Mouse (Mus musculus) forebrain, embryonic 16.5 days (tissue): ENCODE results near the gene Gm21985. TPM values are rescaled to one million over a fixed set of nuclear protein-coding genes. Genes with fewer than 3 reads are reported as not detected.

Experiments used
- ATAC-seq: fragments of 200-750 bp; cut with Nextera tagmentation; 2 replicates; pipeline ENCODE4 v1.8.0; 2017; ENCODE audit warnings: mild to moderate bottlenecking, moderate library complexity
- H3K27ac ChIP-seq: fragments of 300-500 bp; sonication (generic); 2 replicates; pipeline ENCODE4 v1.5.1; 2014; ENCODE audit warnings: low read length, control low read depth
- H3K27me3 ChIP-seq: fragments of 300-500 bp; sonication (generic); replicated peaks from 2 replicates; pipeline ENCODE4 v1.6.1; 2014; ENCODE audit warnings: low read length; ENCODE audit not compliant: control insufficient read depth, insufficient read depth
- H3K36me3 ChIP-seq: fragments of 300-500 bp; sonication (generic); 2 replicates; pipeline ENCODE4 v1.6.1; 2014; ENCODE audit not compliant: control insufficient read depth, insufficient read depth
- H3K4me1 ChIP-seq: fragments of 300-500 bp; sonication (generic); replicated peaks from 2 replicates; pipeline ENCODE4 v1.6.1; 2014; ENCODE audit warnings: low read length; ENCODE audit not compliant: control insufficient read depth, insufficient read depth
- H3K4me2 ChIP-seq: fragments of 300-500 bp; sonication (generic); 2 replicates; pipeline ENCODE4 v1.6.1; 2014; ENCODE audit warnings: mild to moderate bottlenecking, low read length, control low read depth
- H3K4me3 ChIP-seq: fragments of 300-500 bp; sonication (generic); replicated peaks from 2 replicates; pipeline ENCODE4 v1.5.1; 2014; ENCODE audit warnings: mild to moderate bottlenecking, low read length, control low read depth
- H3K9ac ChIP-seq: fragments of 300-500 bp; sonication (generic); replicated peaks from 2 replicates; pipeline ENCODE4 v1.6.1; 2014; ENCODE audit warnings: low read depth, low read length, control low read depth
- H3K9me3 ChIP-seq: fragments of 300-500 bp; sonication (generic); 2 replicates; pipeline ENCODE4 v1.6.1; 2016; ENCODE audit warnings: low read length; ENCODE audit not compliant: control insufficient read depth
- WGBS: fragments of 180-500 bp; shearing (Covaris S2); extraction: QIAGEN DNeasy Blood & Tissue Kit; methylation state at CpG from one replicate; pipeline ENCODE4 v1.1.7; 2014; 5-methylcytosine and 5-hydroxymethylcytosine counted together
- polyA plus RNA-seq: library from polyadenylated mRNA; unstranded; fragments of >200 nt; fragmentation: Nextera tagmentation; extraction: Ambion mirVana; gene quantifications from 2 replicates; pipeline ENCODE4 v1.2.1, GENCODE M21; 2015

Gene Gm21985
- polyA plus RNA-seq, 1 experiment from 2014 or later = not detected

DNA sequence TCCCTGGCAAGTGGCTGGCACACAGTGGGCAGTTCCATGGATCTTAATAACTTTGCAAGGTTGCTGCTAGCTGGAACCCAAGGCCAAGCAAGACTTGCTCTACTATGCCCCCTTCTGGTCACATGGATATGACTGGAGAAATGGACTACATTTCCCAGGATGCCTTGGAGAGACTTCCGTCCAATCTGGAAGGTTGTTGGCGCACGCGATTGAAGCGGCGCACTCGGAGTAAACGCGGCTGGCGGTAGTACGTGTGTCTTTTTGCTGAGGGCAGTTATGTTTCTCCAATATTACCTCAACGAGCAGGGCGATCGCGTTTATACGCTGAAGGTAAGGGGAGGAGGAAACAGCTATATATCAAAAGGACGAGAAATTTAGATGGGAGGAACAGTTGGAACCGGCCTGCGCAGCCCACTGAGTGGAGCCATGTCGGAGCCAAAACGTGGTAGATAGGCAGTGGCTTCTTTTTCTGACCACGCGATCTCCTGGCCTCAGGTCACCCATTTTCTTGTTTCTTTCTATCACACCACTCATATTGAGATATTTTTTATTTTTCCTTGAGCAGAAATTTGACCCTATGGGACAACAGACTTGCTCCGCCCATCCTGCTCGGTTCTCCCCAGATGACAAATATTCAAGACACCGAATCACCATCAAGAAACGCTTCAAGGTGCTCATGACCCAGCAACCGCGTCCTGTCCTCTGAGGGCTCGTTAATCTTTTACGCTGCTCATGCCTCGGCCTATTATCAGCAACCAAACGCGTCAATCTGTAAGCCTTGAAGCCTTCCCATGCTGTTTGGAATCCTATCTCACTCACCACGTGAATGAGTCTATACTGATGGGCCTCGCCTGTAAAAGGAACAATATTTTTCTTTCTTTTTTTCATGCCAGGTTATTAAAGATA is 4.1 kb upstream of the Gm21985 start, which contains the start of gene Nop10:
Nop10 (plus strand) TSS at position 179 of the 906 bp plus-strand sequence.
- ATAC-seq = peak; percentile 66
- WGBS = 0% methylated on average over 36 of the region's 36 CpGs
- Histone ChIP-seq H3K4me1 (peaks cover 17% of the 10 kb centered on the region), H3K4me2 (peak within 1 kb of the TSS; percentile 71), H3K27ac (peak within 1 kb of the TSS; percentile 57), H3K4me3 (peak within 1 kb of the TSS; percentile 73), H3K27me3 (no peaks in the 10 kb centered on the region), H3K9me3 (no peaks in the 10 kb centered on the region), H3K36me3 (no peaks in the 10 kb centered on the region), H3K9ac (peak within 1 kb of the TSS; percentile 65)

DNA sequence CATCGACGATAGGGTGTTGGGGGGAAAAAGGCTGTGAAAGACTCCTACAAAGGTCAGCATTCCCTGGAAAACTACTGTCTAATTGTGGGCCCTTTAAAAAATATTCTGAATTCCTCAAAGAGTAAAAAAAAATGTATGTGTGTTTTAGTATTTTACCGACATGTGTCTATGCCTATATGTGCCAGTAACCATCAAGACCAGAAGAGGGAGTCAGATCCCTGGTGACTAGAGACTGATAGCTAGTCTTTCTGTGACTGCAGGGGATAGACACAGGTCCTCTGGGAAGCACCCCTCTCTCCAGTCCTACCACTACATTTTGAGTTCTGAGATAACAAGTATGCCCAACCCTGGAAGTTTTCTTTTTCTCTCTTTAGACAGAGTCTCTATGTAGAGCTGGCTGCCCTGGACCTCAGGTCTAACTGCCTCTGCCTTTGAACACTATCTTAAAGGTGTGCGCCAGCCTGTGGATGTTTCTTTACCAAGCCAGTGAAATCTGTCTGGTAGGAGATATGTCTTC is 3.3 kb upstream of the Gm21985 start:
- 31% methylated on average over 4 of the region's 4 CpGs for WGBS
- ATAC-seq = no peak
- peak overlapping the region; percentile 65 for H3K9ac ChIP-seq
- no peak overlapping the region for H3K27ac ChIP-seq
- peaks cover 23% of the 10 kb centered on the region for H3K4me1 ChIP-seq
- H3K4me3 ChIP-seq = peak overlapping the region; percentile 73
- H3K27me3 ChIP-seq = no peaks in the 10 kb centered on the region
- peak overlapping the region; percentile 71 for H3K4me2 ChIP-seq
- no peaks in the 10 kb centered on the region for H3K36me3 ChIP-seq
- no peaks in the 10 kb centered on the region for H3K9me3 ChIP-seq

DNA sequence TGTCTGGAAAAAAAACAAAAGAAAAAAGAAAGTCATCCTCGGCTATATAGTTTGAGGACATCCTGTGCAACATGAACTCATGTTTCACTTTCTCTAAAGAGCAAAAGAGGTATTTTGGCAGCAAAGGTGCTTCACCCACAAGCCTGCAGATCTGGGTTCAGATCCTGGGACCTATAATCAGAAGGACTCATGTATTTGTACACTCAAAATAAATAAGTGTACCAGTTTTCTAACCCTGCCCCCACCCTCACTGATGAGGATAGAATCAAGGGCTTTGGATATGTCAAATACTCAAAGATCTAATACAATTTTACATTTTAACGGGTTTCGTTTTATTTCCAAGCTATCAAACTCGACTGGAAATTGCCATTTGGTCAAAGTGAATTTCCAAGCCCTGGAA is 1.8 kb upstream of the Gm21985 start:
- 84% methylated on average over 4 of the region's 4 CpGs for WGBS

DNA sequence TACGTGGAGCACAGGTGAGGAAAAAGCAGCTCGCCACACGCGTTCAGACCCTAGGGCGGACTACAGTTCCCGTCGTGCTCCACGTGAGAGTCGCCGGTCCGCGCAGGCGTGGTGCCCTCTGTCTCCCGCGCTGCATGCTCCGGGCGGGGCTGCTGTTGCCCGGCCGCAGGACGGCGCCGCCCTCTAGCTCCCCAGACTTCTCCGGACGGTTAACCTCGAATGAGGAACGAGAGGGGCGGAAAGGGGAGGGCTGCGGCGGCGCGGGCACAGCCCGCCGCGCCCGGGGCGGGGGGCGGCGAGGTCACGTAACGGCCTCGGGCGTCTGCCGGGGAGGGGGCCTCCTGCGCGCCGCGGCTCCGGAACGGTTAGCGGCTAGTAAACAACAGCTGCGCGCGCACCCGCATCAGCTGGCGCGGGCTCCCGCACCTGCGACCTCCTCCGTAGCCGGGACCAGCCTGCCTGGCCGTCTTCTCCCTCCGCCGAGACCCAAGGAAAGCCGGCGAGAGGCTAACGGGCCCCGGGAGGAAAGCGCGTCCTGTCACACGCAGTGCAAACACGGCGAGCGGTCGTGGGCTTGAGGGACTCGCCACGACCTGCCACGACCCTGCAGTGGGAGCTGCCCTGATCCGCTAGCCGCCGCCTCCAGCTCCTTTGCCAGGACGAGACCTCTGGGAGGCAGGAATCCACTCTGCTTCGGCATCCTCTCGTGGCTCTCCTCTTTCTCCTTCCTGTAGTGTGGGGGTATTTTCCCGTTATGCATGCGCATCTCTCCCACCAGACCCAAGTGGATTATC is 469 bp upstream of the Gm21985 start, which contains the start of gene Slc12a6:
Slc12a6 (plus strand) TSS at position 378 of the 794 bp plus-strand sequence.
- Histone ChIP-seq H3K4me3 (peak within 1 kb of the TSS; percentile 69), H3K36me3 (no peaks in the 10 kb centered on the region), H3K4me1 (peaks cover 37% of the 10 kb centered on the region), H3K4me2 (peak within 1 kb of the TSS; percentile 72), H3K9ac (peak within 1 kb of the TSS; percentile 58), H3K9me3 (no peaks in the 10 kb centered on the region), H3K27me3 (no peaks in the 10 kb centered on the region), H3K27ac (peak within 1 kb of the TSS; percentile 90)
- WGBS = under 1% methylated on average over 75 of the region's 85 CpGs
- ATAC-seq = peak; percentile 93

More for the DNA sequence above, 1.8 kb upstream of the Gm21985 start:
- H3K27me3 ChIP-seq = no peaks in the 10 kb centered on the region
- no peak overlapping the region for H3K4me3 ChIP-seq
- ATAC-seq = no peak
- no peaks in the 10 kb centered on the region for H3K9me3 ChIP-seq
- no peaks in the 10 kb centered on the region for H3K36me3 ChIP-seq
- H3K27ac ChIP-seq = no peak overlapping the region
- no peak overlapping the region for H3K9ac ChIP-seq
- peaks cover 33% of the 10 kb centered on the region for H3K4me1 ChIP-seq
- no peak overlapping the region for H3K4me2 ChIP-seq

DNA sequence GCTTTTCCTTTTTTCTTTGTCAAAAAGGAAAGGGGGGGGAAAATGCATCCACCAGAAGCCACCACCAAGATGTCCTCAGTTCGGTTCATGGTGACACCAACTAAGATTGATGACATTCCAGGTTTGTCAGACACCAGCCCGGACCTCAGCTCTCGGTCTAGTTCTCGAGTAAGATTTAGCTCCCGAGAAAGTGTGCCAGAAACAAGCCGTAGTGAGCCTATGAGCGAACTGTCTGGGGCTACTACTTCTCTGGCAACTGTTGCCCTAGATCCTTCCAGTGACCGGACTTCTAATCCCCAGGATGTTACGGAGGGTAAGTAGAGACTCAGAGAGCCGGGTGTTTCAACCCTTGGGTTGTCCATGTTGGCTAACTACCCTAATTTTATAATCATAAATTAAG is 666 bp downstream of the Gm21985 start:
- H3K9me3 ChIP-seq = no peaks in the 10 kb centered on the region
- no peak for ATAC-seq
- H3K27me3 ChIP-seq = no peaks in the 10 kb centered on the region
- whole genome bisulfite sequencing = 48% methylated on average over 10 of the region's 10 CpGs
- peak overlapping the region; percentile 57 for H3K4me2 ChIP-seq
- peaks cover 40% of the 10 kb centered on the region for H3K4me1 ChIP-seq
- H3K27ac ChIP-seq = no peak overlapping the region
- H3K9ac ChIP-seq = 0 out of 2 replicates have a peak overlapping the region, but pooled peaks have one; percentile 2
- peak overlapping the region; percentile 69 for H3K4me3 ChIP-seq
- no peaks in the 10 kb centered on the region for H3K36me3 ChIP-seq

DNA sequence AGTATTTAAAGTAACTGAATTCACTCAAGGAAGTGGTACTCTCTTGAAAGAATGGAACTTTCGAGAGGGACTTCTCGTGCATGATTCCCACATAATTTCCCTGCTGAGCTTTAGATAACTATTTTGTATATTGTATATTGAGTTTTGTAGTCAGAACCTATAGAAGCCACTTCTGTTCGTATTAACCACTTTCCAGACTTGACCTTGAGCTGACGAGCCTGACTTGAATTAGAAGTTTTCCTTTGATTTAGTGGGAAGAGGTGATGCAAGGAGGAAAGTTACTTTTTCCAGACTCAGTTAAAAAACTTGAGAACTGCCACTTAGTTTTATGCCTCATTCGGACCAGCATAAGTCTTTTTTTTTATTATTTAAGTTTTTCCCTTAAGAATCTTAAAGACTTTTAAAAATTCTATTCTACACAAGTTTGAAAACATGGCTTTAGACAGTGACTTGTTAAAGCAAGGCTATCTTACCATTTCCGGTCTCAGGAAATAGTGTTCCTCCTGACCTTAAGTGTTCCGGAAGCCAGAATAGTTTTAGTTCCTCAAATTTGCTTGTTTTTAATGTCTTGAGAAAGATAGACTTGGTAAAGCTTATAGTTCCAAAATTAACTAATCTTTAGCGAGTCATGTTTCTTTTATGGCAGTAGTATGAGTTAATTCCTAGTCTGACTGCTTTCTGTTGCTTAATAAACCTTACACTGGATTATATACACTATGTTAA is 1.6 kb downstream of the Gm21985 start:
- H3K9me3 ChIP-seq = no peaks in the 10 kb centered on the region
- H3K4me2 ChIP-seq = peak overlapping the region; percentile 57
- no peak overlapping the region for H3K27ac ChIP-seq
- H3K4me3 ChIP-seq = 0 out of 2 replicates have a peak overlapping the region, but pooled peaks have one; percentile 12
- H3K36me3 ChIP-seq = no peaks in the 10 kb centered on the region
- WGBS = 75% methylated on average over 8 of the region's 8 CpGs
- no peaks in the 10 kb centered on the region for H3K27me3 ChIP-seq
- no peak for ATAC-seq
- peaks cover 37% of the 10 kb centered on the region for H3K4me1 ChIP-seq
- no peak overlapping the region for H3K9ac ChIP-seq

DNA sequence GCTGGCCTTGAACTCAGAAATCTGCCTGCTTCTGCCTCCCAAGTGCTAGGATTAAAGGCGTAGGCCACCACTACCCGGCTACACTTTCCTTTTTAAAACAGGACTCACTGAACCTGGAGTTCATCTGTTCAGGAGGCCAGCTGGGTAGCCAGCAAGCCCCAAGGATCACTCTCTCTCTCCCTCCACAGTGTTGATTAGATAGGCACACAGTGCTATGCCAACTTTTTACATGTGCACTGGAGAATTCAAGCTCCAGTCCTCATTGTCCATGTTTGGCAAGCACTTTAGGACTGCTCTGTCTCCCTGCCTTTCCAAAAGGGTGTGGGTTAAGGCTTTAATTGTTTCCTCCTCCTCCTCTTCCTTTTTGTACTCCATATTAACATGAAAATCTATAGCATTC is 3.9 kb downstream of the Gm21985 start:
- WGBS = 88% methylated on average over 2 of the region's 2 CpGs
- Histone ChIP-seq H3K27me3 (no peaks in the 10 kb centered on the region), H3K27ac (no peak overlapping the region), H3K9me3 (no peaks in the 10 kb centered on the region), H3K4me3 (no peak overlapping the region), H3K36me3 (no peaks in the 10 kb centered on the region), H3K4me2 (no peak overlapping the region), H3K9ac (no peak overlapping the region), H3K4me1 (peaks cover 29% of the 10 kb centered on the region)
- ATAC-seq = no peak

DNA sequence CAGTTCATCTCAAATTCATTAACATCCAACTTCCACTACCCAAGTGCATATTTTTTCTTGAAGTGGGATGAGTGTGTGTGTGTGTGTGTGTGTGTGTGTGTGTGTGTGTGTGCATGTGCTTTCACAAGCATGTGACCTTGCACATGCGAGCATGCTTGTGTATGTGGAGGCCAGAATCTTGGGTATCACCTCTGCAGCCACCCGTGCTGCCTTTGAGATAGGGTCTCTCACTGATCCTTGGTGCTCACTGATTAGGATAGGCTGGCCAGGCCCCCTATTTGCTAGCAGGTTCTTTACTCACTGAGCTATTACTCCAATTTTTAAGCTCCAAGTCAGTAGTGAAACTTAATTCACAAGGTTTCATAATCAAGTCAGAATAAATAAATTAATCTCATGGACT is 6.8 kb downstream of the Gm21985 start:
- no peaks in the 10 kb centered on the region for H3K9me3 ChIP-seq
- H3K27me3 ChIP-seq = no peaks in the 10 kb centered on the region
- H3K4me2 ChIP-seq = no peak overlapping the region
- peaks cover 17% of the 10 kb centered on the region for H3K4me1 ChIP-seq
- ATAC-seq = no peak
- no peak overlapping the region for H3K9ac ChIP-seq
- no peak overlapping the region for H3K27ac ChIP-seq
- WGBS = 97% methylated on average over 2 of the region's 2 CpGs
- no peaks in the 10 kb centered on the region for H3K36me3 ChIP-seq
- H3K4me3 ChIP-seq = no peak overlapping the region
